Mouse (Mus musculus): Measurements from ENCODE around the gene Lgr5.

Lgr5 gene

GRCm38 (mm10) chr10:115505155-115505554, 82.4 kb downstream of the Lgr5 start:
- no peak for DNase-seq (ENCODE audit: low spot score in 2 of 2)

GRCm38 (mm10) chr10:115493778-115494141, 93.8 kb downstream of the Lgr5 start:
- DNase-seq (ENCODE audit: low spot score in 2 of 2) = no peak

DNA sequence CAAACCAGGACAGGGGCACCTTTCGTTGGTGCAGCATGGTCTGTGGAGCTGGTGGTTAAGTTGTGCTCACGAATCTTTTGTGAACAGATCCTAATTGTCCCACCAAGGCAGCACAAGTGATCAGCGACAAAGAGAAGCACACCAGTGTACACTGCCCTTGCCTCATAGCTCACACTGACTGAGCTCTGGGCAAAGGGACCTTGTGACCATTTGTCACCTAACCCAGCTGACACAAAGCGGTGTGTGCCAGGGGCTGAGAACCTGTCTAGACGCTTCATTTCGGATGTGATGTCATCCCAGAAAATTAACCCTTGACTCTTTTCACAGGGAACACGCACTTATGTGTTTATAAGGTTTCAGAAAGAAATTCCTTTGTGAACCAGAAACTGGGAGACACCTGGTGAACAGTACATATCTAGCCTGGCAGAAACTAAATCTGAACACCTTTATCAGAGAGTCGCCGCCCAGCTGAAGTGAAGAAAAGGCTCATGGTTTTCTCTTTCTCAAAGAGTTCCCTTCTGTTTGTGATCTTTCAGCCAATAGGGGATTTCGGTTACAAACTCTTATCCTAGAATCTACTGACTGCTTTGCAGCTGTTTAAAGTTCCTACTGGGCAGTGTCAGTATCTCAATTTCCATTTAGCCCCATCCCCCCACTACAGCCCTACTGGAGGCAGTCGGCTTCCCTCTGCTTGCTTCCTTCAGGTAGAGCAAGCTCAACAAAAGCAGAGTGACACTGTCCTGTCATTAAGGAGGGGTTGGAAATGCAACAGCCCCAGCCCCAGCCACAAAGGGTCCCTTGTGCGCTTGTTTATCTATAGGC, 94.4 kb downstream of the Lgr5 start:
- no peak for DNase-seq (ENCODE audit: low spot score in 2 of 2)

DNA sequence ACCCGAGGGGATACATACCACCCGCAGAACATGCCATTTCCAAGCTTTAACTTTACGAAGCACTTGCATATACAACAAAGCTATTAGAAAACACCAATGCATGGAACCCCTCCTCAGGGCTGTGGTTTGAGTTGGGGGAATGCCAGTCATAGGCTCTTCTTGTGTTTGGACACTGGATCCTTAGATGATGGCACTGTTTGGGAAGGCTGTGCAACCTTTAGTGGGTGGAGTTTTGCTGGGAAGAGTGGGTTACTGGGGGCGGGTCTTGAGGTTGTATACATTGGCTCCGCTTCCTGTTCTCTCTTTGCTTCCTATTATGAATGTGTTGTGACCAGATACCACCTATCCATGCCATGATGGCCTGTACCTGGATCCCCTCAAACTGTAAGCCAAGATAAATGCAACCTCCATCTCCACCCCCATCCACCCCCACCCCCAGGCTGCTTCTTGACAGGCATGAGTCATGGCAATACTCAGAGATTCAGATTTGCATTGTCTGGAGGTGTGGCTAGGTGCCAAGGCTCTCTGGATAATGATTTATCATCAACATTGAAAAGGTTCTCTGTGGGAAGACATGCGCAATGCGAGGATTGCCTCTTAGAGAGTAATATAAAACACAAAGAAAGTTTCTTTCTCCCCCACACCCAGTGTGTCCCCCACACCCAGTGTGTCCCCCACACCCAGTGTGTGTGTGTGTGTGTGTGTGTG, 95.6 kb downstream of the Lgr5 start:
- DNase-seq (ENCODE audit: low spot score in 2 of 2) = no peak

DNA sequence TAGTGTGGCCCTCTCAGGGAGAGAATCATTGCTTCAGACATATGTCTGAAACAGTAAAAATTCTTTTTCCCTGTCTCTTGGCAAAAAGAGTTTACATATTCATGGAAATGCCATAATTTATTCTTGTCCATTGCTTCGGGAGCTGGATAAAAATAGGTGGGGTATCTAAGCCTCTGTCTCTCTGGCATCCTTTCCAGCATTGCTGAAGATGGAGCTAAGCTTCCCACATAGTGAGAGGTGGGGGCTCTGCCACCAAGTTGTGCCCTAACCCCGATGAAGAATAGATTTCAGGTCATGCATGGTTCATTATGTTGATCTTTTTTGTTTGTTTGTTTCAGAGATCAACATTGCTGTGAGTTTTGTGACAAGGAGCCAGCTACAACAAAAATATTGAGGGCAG, 102.0 kb downstream of the Lgr5 start:
- DNase-seq (ENCODE audit: low spot score in 2 of 2) = no peak

- no peak for DNase-seq (ENCODE audit: low spot score in 2 of 2)
Observed at GRCm38 (mm10) chr10:115484660-115485059, 102.9 kb downstream of the Lgr5 start.

DNA sequence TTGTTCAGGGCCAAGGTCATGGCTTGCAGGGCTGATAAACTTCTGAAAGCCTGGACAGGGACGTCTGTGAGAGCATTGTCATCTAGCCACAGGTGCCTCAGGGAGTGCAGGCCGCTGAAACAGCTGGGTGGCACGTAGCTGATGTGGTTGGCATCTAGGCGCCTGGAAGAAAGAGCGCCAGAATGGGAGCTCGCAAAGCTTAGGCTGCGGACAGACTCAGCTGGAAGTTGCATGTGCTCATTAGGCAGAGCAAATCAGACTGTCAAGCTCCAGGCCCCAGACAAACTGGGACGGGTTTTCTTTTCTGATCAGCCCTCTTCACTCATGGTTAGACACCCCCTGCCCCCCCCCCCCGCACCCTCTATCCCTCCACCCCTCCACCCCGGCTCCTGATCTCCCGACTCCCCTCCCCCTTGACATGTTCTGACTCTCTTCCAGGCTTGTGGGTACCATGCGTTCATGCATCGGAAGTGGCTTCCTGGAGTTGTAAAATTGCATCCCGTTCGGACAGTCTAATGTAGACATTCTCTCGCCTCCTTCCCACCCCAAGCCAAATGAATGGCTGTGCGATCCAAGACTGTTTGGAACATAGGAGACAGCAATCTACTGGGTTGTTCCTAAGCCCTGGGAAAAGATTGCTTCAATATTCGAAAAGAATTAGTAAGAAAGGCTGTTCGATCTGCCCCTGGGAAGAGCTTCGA, 109.0 kb downstream of the Lgr5 start:
- no peak for DNase-seq (ENCODE audit: low spot score in 2 of 2)

- no peak for DNase-seq (ENCODE audit: low spot score in 2 of 2)
Observed at GRCm38 (mm10) chr10:115476506-115476905, 111.1 kb downstream of the Lgr5 start.

DNA sequence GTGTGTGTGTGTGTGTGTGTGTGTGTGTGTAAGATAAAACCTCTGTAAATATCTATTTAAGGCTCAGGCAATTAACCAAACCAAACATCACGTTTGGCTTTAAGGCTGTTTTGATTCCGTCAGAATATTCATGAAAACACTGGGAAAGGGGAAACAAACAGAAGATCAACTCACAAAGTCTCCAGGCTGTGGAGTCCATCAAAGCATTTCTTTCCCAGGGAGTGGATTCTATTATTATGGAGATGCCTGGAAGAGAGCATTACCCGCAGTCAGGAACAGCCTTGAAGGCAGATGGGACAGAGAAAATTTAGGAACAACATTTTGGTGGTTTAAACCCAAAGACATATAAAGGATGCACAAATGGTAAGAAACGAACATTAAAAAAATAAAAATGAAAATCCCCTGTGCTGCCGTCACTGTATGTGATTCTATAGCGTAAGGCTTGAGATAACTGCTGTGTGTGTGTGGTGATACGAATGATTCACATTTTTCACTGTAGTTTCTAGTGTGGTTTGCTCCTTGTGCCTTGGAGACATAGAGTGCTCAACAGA, 112.5 kb downstream of the Lgr5 start:
- DNase-seq (ENCODE audit: low spot score in 2 of 2) = no peak

GRCm38 (mm10) chr10:115473213-115473961, 114.2 kb downstream of the Lgr5 start:
- no peak for DNase-seq (ENCODE audit: low spot score in 2 of 2)

- no peak for DNase-seq (ENCODE audit: low spot score in 2 of 2)
Observed at GRCm38 (mm10) chr10:115470621-115471334, 116.8 kb downstream of the Lgr5 start.

- no peak for DNase-seq (ENCODE audit: low spot score in 2 of 2)
Observed at GRCm38 (mm10) chr10:115469040-115469439, 118.5 kb downstream of the Lgr5 start.

DNA sequence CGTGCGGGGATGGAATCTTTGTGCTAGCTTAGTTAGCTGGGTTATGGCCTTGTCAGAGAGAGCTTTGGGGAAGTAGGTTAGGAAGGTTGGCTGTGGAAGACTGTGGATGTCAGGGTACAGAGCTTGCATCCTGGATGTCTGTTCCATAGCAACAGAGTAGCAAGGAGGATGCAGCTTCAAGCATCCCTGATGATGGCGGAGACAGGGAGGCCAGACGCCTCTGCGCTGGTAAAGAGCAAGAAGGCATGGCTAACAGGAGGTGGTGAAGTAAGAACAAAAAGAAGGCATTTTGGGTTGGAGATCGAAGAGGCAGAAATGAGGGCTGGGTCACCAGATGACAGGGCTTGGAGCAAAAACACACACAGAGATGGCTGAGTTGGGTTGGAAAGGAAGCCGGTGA, 118.9 kb downstream of the Lgr5 start:
- DNase-seq (ENCODE audit: low spot score in 2 of 2) = no peak

DNA sequence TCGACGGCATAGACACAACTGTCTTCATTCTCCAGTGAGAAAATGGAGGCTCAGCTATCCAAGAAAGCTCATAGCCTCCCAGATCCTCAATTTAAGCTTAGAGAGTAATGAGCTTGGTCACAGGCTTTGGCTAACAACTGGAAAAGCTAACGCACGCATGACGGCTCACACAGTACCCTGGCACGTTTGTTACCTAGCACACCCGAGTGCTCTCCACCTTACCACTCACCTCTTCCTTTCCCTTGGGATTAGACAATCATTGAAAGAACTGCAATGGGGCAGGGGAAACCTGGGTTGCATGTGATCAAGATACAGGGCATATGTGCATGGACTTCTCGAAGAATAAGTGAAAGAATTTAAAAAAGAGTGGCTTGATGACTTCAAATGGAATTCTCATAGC, 119.6 kb downstream of the Lgr5 start:
- no peak for DNase-seq (ENCODE audit: low spot score in 2 of 2)

GRCm38 (mm10) chr10:115465778-115466177, 121.8 kb downstream of the Lgr5 start:
- no peak for DNase-seq (ENCODE audit: low spot score in 2 of 2)

DNA sequence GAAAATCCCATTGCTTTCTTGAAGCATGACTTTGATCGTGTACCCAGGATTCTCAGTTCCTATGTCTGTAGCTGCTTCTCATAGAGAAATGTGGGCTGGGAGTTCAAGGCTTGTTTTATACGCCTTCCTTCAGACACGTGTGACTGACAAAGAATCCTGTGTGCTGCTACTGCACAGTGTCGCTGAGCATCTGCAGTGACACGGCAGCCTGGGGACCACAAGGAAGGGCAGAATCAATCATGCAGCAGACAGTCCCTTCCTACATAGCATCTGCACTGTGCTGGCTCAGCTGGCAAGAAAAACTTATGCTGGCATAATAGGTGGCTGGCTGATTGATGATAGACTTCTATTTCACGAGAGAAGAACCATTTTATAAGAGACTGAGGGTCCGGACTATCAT, 122.5 kb downstream of the Lgr5 start:
- no peak for DNase-seq (ENCODE audit: low spot score in 2 of 2)

DNA sequence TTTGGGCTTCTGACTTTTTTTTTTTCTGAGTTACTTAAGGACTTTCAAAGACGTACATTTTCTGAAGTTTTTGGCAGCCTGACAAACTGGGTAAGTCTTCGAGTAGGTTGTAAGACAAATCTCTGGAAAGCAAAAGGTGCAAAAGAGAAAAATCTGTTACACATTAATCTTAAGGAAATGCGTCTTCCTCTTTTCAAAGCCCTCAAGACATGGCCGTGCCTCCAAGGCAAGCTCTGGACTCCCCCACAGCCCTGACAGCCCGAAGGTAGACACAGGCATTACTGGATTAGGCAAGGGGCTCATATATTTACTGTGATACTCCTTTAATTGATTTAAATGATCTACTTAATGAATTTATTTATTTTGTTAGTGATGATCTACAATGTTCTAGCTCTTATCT, 124.9 kb downstream of the Lgr5 start:
- no peak for DNase-seq (ENCODE audit: low spot score in 2 of 2)

DNA sequence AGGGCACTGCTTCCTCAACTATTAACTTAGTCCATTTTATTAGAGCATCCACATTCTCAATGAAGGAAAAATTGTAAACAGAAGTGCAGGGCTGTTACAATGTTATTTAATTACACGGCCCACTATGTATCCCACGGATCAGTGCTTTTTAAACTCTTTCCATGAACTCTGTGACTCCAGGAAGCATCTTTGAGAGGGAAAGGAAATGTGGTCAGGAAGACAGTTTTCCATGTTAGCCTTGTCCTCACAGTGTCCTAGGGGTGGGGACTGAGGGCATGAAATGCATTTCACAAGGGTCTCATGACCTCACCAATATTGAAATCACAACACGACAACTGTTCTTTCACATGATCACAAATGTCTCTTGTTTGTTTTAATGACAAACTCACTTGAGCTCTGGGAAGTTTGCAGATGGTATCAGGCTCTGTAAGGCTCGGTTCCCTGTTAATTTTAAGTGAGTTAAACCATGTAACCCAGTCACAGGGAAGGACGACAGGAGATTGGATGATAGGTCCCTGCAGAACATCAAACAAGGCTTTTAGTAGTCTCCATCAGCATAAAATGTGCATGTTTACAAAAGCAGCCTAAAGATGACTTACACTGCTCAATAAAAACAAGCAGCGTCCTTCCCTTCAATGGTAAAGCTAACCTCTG, 130.1 kb downstream of the Lgr5 start:
- DNase-seq (ENCODE audit: low spot score in 2 of 2) = no peak

GRCm38 (mm10) chr10:115448614-115449013, 139.0 kb downstream of the Lgr5 start:
- no peak for DNase-seq (ENCODE audit: low spot score in 2 of 2)

GRCm38 (mm10) chr10:115437286-115437685, 150.3 kb downstream of the Lgr5 start:
- DNase-seq (ENCODE audit: low spot score in 2 of 2) = no peak

DNA sequence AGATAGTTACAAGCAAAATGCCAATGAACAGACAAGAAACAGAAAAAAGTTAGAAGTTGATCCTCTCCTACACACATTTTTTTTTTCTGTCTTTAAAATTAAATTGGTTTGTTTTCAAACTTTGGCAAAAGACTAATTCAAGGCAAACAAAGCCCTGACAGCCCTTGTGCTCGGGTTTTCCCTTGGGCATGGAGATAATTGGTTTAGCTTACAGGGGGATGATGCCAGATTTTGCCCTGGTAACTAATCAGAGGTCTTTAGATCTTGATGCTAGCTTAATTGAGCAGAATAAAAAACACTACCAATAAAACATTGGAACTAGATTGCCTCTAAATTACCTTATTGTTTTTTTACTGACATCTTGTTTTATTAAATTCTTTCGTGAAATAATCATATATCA, 162.2 kb downstream of the Lgr5 start:
- no peak for DNase-seq (ENCODE audit: low spot score in 2 of 2)
